Mouse (Mus musculus) heart, postnatal 36 days (tissue): ENCODE measurements at regions not wholly inside any gene's neighbourhood (a gene's known extent, or its start where the extent isn't known, plus 50 kb on each side); places are given as distances from the start of the nearest gene placed in this dataset.

Source experiments
- DNase-seq, 2 experiments: peaks; one replicate each; pipeline ENCODE4 v3.0.0; 2021 to 2022
- intact Hi-C: fragments of 180-260 bp; cut with DNase I; formaldehyde crosslinking; loops from one replicate; pipeline ENCODE4 v1.15.1; 2025

DNA sequence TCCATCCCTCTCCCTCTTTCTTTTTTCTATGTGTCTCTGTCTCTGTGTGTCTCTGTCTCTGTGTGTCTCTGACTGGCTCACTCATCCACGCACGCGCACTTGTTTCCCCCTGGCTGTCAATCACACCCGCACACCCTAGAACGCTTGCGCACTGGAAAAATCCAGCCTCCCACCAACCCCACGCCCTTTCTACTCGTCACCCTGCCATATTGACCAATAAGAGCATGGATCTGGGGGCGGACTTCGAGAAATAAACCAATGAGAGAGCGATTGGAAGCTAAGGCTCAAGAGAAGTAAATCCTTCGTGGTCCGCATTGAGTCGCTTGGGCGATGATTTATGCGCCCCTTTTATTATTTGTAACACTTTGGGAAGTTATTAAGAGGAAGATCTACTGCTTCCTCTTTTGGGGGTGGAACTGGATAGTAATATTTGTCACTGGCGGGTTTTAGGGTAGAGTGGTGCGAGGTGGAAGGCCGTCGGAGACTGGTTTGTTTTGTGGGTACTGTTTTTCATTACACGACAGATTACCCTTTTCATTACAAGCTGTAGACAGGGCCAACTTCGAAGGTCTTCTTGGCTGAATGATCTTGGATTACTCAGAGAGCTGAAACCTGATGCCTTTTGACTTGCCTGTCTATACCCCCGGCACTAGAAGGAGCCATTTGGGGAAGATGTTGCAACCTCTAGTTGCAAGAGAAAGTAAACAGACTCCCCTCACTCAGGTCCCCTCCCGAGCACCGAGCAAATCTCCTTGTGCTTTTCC is 259.4 kb upstream of the Nfe2l3 start:
- peak; percentile 83 to 89 for DNase-seq
- intact Hi-C loops: loop anchor here (5.0 to 10.0 kb wide), 2 partner anchors 994 to 1552 kb away; no protein-coding TSS in a partner anchor

DNA sequence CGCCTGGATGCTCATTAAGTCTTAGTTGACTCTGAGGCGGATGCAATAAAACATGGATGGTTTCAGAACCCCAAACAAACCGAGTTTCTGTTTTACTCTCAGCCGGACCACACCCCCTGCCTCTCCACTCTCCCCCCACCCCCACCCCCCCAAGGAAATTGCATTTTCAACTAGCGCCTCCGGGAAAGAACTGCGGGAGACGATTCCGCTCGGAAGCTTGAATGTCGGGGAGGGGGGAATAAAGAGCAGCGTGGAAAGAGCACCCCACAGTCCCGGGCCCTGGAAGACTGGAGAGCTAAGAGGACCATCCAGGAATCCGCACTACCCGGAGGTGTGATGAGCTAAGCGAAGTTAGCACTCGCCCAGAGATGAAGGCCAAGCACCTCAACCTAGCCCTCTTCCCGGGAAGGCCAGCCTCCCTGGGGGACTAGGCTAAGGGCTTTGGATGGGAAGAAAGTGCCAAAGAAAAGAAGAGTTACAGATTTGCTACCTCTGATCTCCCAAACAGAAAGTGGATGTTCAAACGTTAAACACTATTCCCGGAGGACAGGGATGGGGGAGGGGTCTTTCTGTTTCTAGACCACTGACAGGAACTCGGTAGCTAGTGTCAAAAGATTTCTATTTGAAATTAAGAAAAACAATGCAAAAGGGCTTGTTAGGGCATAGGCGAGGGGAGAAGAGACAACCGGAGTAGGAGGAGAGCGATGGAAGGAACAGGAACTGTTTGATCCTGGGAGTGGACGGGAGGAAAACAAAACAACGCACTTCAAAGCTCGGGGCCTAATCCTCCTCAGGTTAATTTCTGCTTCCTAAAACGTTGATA is 258.6 kb upstream of the Nfe2l3 start:
- DNase-seq: no peak
- intact Hi-C loops: loop anchor here (5.0 to 10.0 kb wide), 2 partner anchors 993 to 1551 kb away; no protein-coding TSS in a partner anchor

DNA sequence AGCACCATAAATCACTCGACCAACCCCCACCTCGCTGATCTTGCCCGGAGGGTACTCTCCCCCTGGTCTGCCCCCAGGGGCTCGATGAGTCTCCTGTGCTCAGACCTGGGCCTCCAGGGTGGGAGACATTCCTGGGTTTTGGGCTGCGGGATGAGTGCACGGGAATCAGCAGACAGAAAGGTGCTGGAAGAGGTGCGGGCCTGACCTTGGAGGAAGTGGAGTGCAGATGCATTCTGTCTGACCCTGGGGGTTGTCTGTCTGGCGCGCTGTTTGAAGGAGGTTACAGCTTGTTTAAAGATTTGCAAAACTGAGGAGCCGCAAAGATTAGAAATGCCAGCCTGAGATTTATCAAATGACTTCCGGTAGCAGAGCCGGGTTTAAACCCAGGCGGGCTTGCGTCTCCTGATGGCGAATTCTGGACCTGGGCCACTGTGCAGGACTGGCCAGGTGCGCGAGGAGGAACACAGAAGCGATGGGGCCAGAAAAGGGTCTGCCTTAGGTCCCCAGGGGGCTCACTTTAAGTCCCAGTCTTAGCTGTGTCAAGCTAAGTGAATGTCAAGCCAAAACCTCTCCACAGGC is 257.9 kb upstream of the Nfe2l3 start:
- intact Hi-C loops: loop anchor here (5.0 to 10.0 kb wide), 7 partner anchors 838 to 1550 kb away; partner anchors contain the start of genes Evx1, Hoxa9 and Skap2

DNA sequence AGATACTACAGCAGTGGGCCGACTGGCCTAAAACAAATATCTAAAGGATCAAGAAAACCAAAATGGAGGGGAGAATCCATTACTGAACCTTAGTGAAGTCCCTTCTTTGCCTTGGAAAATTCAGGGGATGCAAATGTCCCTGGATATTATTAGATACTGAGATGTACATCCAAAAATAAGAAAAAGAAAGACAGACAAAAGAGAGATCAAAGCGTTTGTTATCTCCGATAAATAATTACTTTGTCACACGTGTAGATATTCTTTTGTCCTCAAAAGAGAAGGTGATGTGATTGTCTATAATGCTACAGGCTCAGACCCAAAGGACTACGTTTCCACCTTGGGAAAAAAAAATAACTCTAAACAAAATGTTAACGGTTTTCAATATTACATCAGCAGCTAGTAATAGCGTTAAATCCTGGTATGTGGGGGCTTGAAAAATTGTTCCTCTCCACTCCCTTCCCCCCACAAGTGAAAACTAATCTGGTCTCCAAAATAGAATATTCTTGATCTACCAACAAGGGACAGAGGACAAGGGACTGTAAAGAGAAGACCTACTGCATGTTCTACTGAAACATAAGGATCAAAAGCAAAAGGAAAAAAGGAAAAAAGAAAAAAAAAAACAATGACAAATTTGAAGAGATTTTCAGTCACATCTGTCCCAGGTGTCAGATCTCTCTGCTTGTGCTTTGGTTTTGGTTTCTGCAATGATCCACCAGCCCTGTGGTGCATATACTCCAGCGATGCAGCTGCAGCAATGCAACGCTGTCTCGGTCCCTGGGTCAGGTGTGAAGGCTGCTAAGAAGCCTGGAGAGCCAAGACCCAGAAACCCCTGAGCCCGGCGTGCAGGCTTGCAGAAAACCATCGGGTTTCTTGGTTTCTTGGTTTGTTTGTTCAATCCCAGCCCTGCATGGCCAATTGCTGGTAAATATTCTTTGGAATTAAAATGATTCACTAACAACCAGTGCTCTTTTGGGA is 256.6 kb upstream of the Nfe2l3 start:
- intact Hi-C loops: loop anchor here (5.0 to 10.0 kb wide), 6 partner anchors 836 to 1549 kb away; partner anchors contain the start of genes Evx1, Hoxa9 and Skap2

More for the DNA sequence above, 257.9 kb upstream of the Nfe2l3 start:
- DNase-seq: no peak

DNA sequence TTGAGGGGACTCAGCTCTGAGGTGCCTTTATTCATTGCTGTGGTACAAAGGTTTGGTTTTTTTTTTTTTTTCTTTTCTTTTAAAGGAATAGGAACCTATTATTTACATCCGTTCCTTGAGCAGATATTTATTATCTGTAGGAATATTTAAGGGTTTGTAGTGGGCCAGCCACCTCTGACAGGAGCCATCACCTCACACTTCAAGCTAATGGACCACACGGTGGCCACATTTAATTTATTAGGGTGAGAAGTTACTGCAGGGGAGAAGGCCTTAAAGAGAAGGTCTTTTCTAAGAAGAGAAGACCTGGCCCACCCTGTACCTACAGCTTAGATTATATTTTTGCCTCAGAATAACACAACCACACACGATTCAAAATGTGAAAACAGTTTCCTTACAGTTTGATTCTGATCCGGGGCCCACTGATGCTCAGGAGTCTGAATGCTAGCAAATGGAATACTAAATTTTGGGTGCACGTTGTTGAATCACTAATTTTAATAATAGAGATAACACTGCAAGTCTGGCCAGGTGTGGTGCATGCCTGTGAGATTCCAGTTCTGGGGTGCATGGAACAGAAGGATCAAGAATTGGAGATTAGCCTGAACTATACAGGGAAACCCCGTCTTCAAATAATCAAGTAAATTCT is 255.6 kb upstream of the Nfe2l3 start:
- intact Hi-C loops: loop anchor here (5.0 to 10.0 kb wide), 6 partner anchors 835 to 1548 kb away; partner anchors contain the start of genes Evx1, Hoxa9 and Skap2
- no peak for DNase-seq

More for the DNA sequence above, 256.6 kb upstream of the Nfe2l3 start:
- no peak for DNase-seq

DNA sequence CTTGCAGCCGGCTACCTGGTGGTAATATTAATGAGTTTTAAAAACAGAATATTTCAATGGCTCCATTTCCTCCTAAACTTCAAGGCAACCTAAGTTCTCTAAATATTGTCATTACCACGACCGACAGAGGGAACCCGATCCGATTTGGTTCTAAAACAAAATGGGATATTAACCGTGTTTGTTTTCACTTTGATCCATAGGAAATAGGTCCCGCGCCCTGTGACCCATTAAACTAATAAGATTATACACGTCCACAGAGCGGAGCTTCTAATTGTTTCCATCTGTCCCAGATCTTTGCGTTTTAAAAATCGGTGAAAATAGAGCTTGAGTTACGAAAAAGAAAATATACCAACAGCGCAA is 254.8 kb upstream of the Nfe2l3 start:
- intact Hi-C loops: loop anchor here (5.0 to 10.0 kb wide), 6 partner anchors 835 to 1547 kb away; partner anchors contain the start of genes Evx1, Hoxa9 and Skap2

DNA sequence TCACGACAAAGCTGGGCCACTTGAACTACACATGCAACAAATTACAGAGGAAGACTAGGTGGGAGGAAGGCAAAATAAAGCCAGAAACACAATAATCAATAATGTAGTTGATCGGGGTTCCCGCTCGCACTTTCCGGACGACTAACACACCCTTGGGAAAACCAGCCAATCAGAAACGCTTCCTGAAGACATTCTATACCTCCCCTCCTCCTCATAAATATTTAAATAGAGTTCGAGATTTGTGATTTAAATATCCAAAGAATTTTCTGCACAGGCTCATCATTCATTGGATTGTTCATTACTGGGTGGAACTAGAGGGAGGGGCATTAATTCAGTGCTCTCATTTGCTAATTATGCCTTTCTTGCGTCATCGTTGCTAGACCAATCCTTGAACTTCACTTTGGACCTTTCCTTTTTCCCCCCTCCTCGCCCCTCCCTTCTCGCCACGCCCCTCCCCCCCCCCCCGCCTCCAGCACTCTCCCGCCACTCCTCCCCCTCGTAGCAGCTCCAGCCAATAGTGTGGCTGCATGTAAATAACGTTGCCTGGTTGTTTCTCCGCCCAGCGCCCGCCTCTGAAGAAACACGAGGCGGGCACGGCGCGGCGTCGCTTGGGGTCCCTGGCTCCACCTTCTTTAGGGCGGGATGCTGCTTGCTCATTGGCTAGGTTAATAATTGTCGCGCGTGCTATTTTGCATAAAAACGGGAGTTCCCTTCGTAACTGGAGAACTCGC is 254.2 kb upstream of the Nfe2l3 start:
- peak; percentile 77 to 82 for DNase-seq
- intact Hi-C loops: loop anchor here (5.0 to 10.0 kb wide), 6 partner anchors 834 to 1547 kb away; partner anchors contain the start of genes Evx1, Hoxa9 and Skap2

More for the DNA sequence above, 254.8 kb upstream of the Nfe2l3 start:
- no peak for DNase-seq

DNA sequence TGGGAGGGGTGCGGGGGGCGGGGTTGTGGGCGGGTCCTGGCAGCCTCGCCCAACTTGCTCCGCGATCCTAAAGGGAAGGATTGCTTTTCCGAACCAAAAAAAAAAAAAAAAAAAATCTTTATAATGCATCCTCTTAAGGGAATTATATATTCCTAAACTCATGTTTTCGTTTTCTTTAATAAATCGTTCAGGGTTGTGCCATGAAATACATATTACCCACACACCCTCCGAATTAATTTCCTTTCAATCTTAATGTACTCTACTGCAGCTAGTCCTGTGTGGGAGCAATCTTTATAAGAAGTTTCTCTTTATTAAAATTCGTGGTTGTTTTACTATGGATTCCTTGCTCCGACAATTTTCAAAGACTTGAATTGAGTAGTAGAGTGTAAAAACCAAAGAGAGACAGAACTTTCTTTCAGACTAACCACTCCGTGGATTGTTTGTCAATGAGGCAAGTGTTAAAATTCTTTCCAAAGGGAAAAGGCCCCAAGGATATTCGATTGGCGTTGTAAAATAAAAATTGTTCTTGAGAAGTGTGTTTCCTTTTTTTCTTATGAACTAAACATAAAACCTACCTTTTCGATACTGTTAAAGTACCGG is 253.6 kb upstream of the Nfe2l3 start:
- intact Hi-C loops: loop anchor here (5.0 to 10.0 kb wide), 6 partner anchors 833 to 1546 kb away; partner anchors contain the start of genes Evx1, Hoxa9 and Skap2
- DNase-seq: no peak

DNA sequence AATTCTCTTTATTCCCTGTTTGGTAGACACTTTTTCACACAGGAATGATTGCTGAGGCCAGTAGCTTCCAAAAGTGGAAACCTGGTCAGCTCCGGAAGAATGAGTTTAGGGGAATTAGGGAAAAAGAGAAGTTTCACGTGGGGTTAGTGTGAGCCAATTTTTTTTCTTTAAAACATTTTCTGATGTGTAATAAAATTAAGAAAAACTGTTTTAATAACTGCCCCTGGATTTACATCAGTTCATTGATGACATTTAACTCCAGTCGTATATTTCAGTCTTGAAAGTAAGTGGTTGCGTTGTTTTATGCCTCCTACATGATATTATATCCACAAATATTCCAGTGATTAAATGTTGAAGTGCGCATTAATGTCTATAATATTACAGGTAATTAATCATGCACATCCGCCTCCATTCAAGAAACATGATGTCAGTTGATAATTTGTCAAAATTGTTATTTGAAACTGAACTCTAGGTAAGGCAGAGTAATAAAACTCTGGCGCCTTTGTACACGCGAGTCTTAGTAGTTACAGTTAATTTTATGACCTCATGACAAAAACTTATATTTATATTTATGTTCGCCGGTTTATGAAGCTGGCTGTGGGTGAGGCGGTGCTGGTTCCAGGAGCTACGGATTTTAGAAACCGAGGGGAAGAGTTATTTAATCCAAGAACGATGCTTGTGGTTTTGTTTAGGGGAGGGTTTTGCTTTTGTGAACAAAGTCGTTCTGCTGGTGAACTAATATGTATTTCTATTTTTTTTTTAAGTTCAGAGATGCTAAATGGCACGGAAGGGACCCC is 252.5 kb upstream of the Nfe2l3 start:
- DNase-seq: no peak

DNA sequence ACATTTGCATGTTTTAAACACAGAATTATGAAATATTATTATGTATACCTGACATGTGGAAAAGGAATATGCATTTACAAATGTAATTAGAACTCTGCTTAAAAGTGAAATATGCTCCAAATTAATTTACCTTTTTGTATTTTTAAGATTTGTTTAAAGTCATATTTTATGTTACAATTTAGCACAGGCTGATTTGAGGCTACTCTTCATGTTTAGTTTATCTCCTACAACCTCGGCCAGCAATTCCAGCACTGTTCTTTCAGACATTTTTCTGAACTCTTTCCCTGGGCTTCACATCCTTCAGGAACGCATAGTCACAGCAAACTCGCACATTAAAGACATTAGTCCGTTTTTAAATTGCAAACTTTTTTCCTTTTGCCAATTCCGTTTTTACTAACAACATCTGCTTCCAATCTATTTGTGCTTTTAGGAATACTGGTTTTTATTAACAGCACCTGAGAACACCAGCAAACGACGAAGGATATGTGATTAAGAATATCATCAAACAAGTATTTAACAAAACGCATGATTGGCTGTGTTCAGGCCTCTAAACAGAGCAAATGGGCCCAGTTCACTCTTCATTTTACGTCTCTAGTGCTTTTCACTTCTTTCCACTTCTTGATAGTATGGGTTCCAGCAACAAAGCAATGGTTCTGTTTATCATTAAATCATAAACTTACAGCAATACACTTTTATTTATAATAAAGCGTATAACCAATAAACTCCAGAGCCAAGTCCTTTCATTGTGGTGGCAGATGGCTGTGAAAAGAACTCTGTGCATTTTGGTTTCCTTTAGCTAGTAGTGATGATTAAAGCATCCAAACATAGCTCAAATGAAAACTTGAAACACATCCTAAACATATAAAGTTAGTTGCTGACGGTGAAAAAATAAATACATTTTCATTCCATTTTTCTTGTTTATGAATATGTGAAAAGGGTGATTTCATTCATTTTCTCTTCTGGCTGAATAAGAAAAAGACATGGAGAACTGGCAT is 251.3 kb upstream of the Nfe2l3 start:
- no peak for DNase-seq
- intact Hi-C loops: loop anchor here (2.0 to 5.0 kb wide), 2 partner anchors 1066 to 1964 kb away; partner anchors contain the start of gene Hoxa11

More for the DNA sequence above, 252.5 kb upstream of the Nfe2l3 start:
- intact Hi-C loops: loop anchor here (2.0 to 10.0 kb wide), 8 partner anchors 832 to 1963 kb away; partner anchors contain the start of genes Evx1, Hoxa11, Hoxa9 and Skap2

DNA sequence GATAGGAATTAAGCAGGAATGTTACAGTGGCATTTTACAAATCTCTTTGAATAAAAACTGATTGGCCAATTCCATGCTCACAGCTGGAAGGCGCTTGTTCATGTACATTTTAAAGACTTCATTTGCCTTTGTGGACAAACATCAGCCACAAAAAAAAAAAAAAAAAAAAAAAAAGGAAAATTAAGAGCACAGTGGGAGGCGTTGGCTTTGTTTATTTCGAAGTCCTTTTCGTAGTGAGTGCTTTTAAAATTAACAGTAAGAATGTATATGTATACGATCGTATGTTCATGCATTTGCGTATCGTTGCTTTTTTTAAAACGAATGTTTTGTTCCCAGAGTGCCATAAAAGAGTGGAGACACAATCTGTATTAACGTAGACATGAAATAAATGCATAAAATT is 250.6 kb upstream of the Nfe2l3 start:
- DNase-seq: no peak
- intact Hi-C loops: loop anchor here (2.0 to 5.0 kb wide), 2 partner anchors 1065 to 1965 kb away; partner anchors contain the start of gene Hoxa11

DNA sequence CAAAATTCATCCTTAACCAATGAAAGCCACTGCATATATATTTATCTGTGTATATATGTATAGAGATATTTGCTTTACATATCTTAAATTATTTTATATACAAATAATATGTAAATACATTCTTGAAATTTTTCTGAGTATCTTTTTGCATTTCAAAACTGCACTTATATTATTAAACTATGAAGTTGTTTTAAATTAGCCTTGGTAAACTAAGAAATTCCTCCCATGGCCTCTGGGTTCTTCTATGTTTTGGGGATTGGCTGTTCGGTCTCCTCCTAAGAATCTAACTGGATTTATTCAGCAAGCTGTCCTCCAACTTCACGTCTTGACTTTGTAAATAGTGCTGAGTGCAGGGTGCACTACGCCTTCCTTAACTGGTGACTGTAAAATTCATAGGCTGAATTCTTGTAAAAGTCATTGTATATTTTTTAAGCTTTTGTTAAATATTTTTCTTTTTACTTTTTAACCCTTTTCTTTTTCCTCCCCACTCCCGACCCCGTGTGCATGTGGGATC is 249.6 kb upstream of the Nfe2l3 start:
- DNase-seq: no peak
- intact Hi-C loops: loop anchor here (5.0 kb wide), 1 partner anchor 1064 kb away; the partner anchor contains the start of gene Hoxa11

DNA sequence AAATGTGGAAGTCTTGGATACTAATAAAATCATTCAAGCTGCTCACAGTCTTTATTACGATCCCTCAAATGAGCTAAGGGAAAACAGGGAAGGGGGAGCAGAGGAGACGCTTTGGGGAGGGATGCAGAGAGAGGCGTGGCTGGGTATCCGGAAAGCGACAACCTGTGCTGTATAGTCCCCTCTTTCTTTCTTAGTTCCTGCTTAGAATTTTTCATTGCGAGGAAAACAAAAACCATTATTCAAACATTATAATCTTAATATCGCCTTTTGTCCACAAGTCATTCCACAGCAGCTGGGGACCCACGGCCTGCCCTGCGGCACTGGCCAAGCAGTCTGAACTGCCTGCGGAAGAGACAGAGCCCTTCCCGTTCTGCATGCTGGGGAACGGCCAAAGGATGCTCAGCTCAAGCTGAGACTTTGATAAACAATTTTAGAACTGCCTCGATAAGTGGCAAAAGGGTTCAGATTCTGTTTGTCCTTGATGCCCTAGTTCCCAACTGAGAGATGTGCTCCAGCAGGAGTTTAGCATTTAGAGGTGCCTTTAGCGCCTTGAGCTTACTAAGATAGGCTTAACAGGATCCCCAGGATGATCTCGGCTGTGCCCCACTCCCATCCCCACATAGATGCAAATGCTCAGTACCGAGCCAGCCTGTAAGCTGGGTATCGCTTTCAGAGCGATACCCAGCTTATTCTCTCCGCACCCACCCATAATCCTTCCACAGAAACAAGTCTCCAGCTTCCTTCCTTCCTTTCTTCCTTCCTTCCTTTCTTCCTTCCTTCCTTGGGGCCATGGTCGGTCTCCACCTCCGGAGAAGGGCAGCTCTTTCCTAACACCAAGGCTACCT is 248.7 kb upstream of the Nfe2l3 start:
- intact Hi-C loops: loop anchor here (5.0 kb wide), 1 partner anchor 1064 kb away; the partner anchor contains the start of gene Hoxa11
- no peak for DNase-seq

DNA sequence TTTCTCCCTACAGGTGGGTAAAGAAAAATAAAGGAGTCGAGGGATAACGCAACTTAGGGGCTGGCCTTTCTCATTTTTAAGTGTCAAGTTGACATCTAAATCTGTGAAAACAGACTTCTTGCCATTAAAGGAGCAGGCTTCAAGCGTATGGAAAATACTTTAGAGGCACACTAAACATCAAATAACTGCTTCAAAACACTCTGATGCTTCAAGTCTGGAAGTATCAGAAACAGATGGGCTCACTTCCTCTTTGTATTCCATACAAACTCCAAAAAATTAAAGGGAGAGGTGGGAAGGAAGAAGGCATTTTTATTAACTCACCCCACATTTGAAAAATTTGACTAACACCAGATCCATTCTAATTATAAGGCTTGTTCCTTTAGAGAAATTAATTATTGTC is 248.0 kb upstream of the Nfe2l3 start:
- DNase-seq: no peak
- intact Hi-C loops: loop anchor here (5.0 kb wide), 1 partner anchor 1063 kb away; the partner anchor contains the start of gene Hoxa11
